Mouse (Mus musculus) duodenum, adult 2 months (tissue): ENCODE results near the gene Glrp1. TPM values are rescaled to one million over a fixed set of nuclear protein-coding genes. Genes with fewer than 3 reads are reported as not detected.

Experiments
- polyA plus RNA-seq: library from polyadenylated mRNA; depleted of rRNA; stranded (reverse); fragments of >200 nt; gene quantifications from 2 replicates; pipeline ENCODE4 v1.2.3, GENCODE M21; 2012; ENCODE audit warnings: low replicate concordance; rRNA removed

Glrp1 gene
- polyA plus RNA-seq = not detected in 2 replicates

GRCm38 (mm10) chr1:88509789-88510188 lies at the start of gene Glrp1:
TSS of gene Glrp1 (minus strand) at chr1:88510066.

Other genes with a start within 250 kb of the Glrp1 start
- gene Hjurp, start 232.4 kb downstream of the Glrp1 start, polyA plus RNA-seq = 22.2 and 37.6 TPM in 2 replicates
- not detected in 2 replicates for gene Trpm8, start 232.4 kb downstream of the Glrp1 start, polyA plus RNA-seq
- gene Spp2, start 103.1 kb downstream of the Glrp1 start, polyA plus RNA-seq = 0.12 and 0.18 TPM in 2 replicates
- gene Arl4c, start 192.2 kb upstream of the Glrp1 start, polyA plus RNA-seq = 2.4 and 3.9 TPM in 2 replicates